Mouse (Mus musculus): ENCODE measurements around the gene Ntmt1. TPM values are rescaled to one million over a fixed set of nuclear protein-coding genes. Genes with fewer than 3 reads are reported as not detected.

Gene Ntmt1
- polyA plus RNA-seq, 1 experiment from 2014 or later, result 121 TPM

DNA sequence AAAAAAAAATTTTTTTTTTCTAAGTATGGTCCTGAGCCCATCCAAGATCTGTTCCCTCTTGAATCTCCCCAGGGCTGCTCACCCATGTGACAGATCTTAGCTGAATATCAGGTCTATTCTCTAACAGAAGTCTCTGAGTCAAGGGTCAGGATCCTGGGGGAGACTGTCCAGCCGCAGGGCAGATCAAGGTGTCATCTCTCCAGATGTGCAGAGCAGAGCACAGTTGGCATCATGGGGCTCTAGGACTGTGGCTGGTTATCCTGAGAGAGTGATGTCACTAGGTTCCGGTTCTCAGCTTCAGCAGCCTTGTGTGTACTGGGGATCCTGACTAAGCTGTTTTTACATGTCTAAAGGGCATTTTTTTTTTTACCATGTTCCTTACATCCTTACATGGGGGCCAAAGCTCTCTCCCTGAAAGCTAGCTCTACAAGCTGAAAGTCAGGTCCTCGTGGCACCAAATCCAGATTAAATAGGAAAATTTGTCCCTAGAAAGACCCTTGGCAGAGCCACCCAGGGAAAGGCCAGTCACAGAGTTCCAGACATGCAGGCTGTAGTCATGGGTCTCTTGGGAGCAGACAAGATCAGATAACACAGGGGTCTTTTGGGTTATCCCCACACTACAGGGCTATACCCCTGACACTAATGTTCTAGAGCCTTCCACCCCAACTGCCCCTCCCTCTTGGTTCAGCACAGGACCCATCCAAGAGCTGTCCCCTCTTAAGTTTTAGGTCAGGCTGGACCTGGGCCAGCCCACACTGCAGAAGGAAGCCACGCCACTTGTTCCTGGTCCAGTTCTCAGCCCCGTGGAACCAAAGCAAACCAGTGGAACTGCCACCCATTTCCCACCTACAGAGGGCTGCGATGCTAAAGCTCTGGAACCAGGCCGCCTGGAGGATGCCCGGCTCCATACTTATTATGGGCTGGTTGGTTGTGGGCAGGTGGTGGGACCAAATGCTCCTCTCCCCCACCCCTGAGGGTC is 25.0 kb upstream of the Ntmt1 start:
- Histone ChIP-seq H3K4me2 (ENCODE audit: low read length) (no peak overlapping the region), H3K9me3 (ENCODE audit: control insufficient read depth, low read length) (no peaks in the 10 kb centered on the region), H3K4me3 (replicated peaks; ENCODE audit: low read length) (no peak overlapping the region), H3K27ac (ENCODE audit: low read length) (no peak overlapping the region), H3K9ac (replicated peaks; ENCODE audit: low read depth, low read length) (peak overlapping the region; percentile 41), H3K27me3 (replicated peaks; ENCODE audit: control insufficient read depth, insufficient read depth, low read length) (no peaks in the 10 kb centered on the region), H3K36me3 (ENCODE audit: control insufficient read depth, insufficient read depth) (no peaks in the 10 kb centered on the region), H3K4me1 (replicated peaks; ENCODE audit: control insufficient read depth, insufficient read depth, low read length) (peaks cover 24% of the 10 kb centered on the region)
- peak; percentile 16 for ATAC-seq
- 76% methylated on average over 8 of the region's 8 CpGs for WGBS

DNA sequence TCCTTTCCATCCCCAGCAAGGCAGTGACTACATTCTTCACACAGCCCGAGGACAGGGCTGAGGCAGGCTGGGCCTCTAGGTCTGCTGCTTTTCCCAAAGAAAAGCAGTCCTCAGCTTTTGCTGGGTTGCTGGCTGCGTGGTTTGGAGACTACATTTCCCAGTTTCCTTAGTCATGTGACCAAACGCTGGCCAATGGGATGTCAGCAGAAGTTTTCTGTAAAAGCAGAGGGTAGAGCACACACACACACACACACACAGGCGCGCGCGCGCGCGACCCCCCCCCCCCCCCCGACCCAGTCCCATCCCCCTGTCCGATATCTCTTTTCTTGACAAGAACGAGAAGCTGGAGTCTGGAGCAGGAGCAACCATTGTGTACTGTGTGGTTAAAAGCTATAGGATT is 24.3 kb upstream of the Ntmt1 start:
- H3K9ac ChIP-seq (replicated peaks; ENCODE audit: low read depth, low read length), result peak overlapping the region; percentile 41

GRCm38 (mm10) chr2:30784078-30784994 is 23.3 kb upstream of the Ntmt1 start:
- WGBS, result 18% methylated on average over 32 of the region's 40 CpGs
- peak; percentile 17; the same call in 1 of the 2 replicates for ATAC-seq

More for the DNA sequence above, 24.3 kb upstream of the Ntmt1 start:
- Histone ChIP-seq H3K4me3 (replicated peaks; ENCODE audit: low read length) (peak overlapping the region; percentile 25; the same call in 1 of the 2 replicates), H3K27me3 (replicated peaks; ENCODE audit: control insufficient read depth, insufficient read depth, low read length) (no peaks in the 10 kb centered on the region), H3K4me2 (ENCODE audit: low read length) (peak overlapping the region; percentile 54), H3K4me1 (replicated peaks; ENCODE audit: control insufficient read depth, insufficient read depth, low read length) (peaks cover 24% of the 10 kb centered on the region), H3K9me3 (ENCODE audit: control insufficient read depth, low read length) (no peaks in the 10 kb centered on the region), H3K27ac (ENCODE audit: low read length) (no peak overlapping the region), H3K36me3 (ENCODE audit: control insufficient read depth, insufficient read depth) (no peaks in the 10 kb centered on the region)
- WGBS, result 0% methylated on average over 12 of the region's 13 CpGs
- ATAC-seq, result peak; percentile 64

DNA sequence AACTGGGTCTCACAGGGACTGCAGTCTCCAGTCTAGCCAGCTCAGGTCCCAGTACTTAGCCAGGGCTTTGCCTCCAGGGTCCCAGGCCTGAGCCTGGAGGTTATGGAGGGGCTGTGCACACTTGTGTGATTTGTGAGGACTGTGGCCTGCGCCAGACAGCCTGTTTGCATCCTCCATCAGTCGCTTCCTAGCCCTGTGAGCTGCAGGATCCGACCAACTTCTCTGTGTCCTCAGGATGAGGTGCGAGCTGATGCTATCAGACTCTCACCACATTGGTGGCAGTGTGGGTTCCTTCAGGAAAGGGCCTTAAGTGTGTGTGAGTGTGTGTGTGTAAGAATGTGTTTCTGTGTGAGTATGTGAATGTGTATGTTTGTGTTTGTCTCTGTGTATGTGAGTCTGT is 20.2 kb upstream of the Ntmt1 start:
- no peaks in the 10 kb centered on the region for H3K9me3 ChIP-seq (ENCODE audit: control insufficient read depth, low read length)

More at GRCm38 (mm10) chr2:30784078-30784994, 23.3 kb upstream of the Ntmt1 start:
- Histone ChIP-seq H3K4me3 (replicated peaks; ENCODE audit: low read length) (peak overlapping the region; percentile 14; the same call in 1 of the 2 replicates), H3K4me1 (replicated peaks; ENCODE audit: control insufficient read depth, insufficient read depth, low read length) (peaks cover 24% of the 10 kb centered on the region), H3K9ac (replicated peaks; ENCODE audit: low read depth, low read length) (peak overlapping the region; percentile 53), H3K27me3 (replicated peaks; ENCODE audit: control insufficient read depth, insufficient read depth, low read length) (no peaks in the 10 kb centered on the region), H3K9me3 (ENCODE audit: control insufficient read depth, low read length) (no peaks in the 10 kb centered on the region), H3K4me2 (ENCODE audit: low read length) (peak overlapping the region; percentile 40), H3K36me3 (ENCODE audit: control insufficient read depth, insufficient read depth) (no peaks in the 10 kb centered on the region), H3K27ac (ENCODE audit: low read length) (no peak overlapping the region; the same call in 1 of the 2 replicates)

DNA sequence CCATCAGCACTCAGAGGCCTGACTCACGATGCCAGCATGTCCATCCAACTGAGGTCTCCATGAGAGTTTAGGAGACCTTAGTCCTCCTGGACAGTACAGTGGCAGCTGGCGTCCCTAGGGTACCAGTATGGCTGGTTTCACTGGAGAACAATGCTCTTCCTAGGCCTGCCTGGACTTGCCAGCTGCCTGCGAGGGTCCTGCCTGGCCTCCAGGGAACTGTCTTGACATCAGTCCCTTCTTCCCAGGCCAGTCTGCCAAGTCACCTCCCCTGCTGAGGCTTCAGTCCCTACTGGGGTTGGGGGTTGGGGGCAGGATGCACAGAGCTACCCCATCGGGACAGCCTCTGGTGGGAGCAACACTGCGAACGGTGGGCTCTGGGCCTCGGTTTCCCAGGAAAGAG is 15.6 kb upstream of the Ntmt1 start:
- H3K4me2 ChIP-seq (ENCODE audit: low read length), result no peak overlapping the region
- ATAC-seq, result no peak
- no peak overlapping the region for H3K4me3 ChIP-seq (replicated peaks; ENCODE audit: low read length)
- no peaks in the 10 kb centered on the region for H3K9me3 ChIP-seq (ENCODE audit: control insufficient read depth, low read length)
- no peaks in the 10 kb centered on the region for H3K27me3 ChIP-seq (replicated peaks; ENCODE audit: control insufficient read depth, insufficient read depth, low read length)
- H3K9ac ChIP-seq (replicated peaks; ENCODE audit: low read depth, low read length), result no peak overlapping the region
- H3K4me1 ChIP-seq (replicated peaks; ENCODE audit: control insufficient read depth, insufficient read depth, low read length), result peaks cover 29% of the 10 kb centered on the region
- no peaks in the 10 kb centered on the region for H3K36me3 ChIP-seq (ENCODE audit: control insufficient read depth, insufficient read depth)
- 88% methylated on average over 7 of the region's 7 CpGs for WGBS
- H3K27ac ChIP-seq (ENCODE audit: low read length), result no peak overlapping the region

More for the DNA sequence above, 20.2 kb upstream of the Ntmt1 start:
- H3K4me2 ChIP-seq (ENCODE audit: low read length), result no peak overlapping the region
- no peak overlapping the region for H3K4me3 ChIP-seq (replicated peaks; ENCODE audit: low read length)
- peak overlapping the region; percentile 41; the same call in 1 of the 2 replicates for H3K27ac ChIP-seq (ENCODE audit: low read length)
- no peak for ATAC-seq
- H3K27me3 ChIP-seq (replicated peaks; ENCODE audit: control insufficient read depth, insufficient read depth, low read length), result no peaks in the 10 kb centered on the region
- H3K36me3 ChIP-seq (ENCODE audit: control insufficient read depth, insufficient read depth), result no peaks in the 10 kb centered on the region
- WGBS, result 69% methylated on average over 4 of the region's 4 CpGs
- peaks cover 24% of the 10 kb centered on the region for H3K4me1 ChIP-seq (replicated peaks; ENCODE audit: control insufficient read depth, insufficient read depth, low read length)
- peak overlapping the region; percentile 43 for H3K9ac ChIP-seq (replicated peaks; ENCODE audit: low read depth, low read length)

GRCm38 (mm10) chr2:30794179-30795108 is 13.2 kb upstream of the Ntmt1 start:
- Histone ChIP-seq H3K36me3 (ENCODE audit: control insufficient read depth, insufficient read depth) (no peaks in the 10 kb centered on the region), H3K4me1 (replicated peaks; ENCODE audit: control insufficient read depth, insufficient read depth, low read length) (peaks cover 28% of the 10 kb centered on the region), H3K9ac (replicated peaks; ENCODE audit: low read depth, low read length) (peak overlapping the region; percentile 61), H3K4me2 (ENCODE audit: low read length) (peak overlapping the region; percentile 58), H3K27me3 (replicated peaks; ENCODE audit: control insufficient read depth, insufficient read depth, low read length) (no peaks in the 10 kb centered on the region), H3K27ac (ENCODE audit: low read length) (peak overlapping the region; percentile 79), H3K9me3 (ENCODE audit: control insufficient read depth, low read length) (no peaks in the 10 kb centered on the region), H3K4me3 (replicated peaks; ENCODE audit: low read length) (peak overlapping the region; percentile 43)
- WGBS, result 4% methylated on average over 48 of the region's 48 CpGs
- peak; percentile 68 for ATAC-seq

DNA sequence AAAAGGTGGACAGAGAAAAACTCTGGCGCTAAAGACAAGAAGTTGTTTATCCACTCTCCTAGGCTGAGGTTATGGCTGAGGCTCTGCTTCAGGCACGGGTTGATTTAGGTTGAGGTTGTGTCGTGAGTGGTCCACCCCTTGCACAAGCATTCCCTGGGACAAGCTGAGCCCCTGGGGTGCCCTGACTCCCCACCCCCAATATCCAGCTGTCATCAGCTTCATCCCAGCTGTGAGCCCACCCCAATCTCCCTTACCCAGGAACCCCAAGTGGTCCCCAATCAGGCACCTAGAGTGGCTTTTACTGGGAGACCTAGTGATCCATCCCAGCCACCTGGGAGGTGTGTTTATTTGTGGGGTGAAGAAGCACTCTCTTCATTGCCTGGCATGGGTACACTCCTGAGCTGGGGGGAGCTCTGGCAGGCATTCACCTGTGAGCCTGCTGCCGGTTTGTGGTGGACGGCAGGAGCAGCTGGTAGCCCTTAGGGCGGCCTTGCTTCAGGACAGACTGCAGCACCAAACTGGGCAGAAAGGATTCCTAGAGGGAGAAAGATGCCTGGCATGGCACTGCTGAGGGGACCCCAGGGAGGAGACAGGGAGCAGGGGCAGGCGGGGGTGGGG is 12.2 kb upstream of the Ntmt1 start:
- Histone ChIP-seq H3K4me1 (replicated peaks; ENCODE audit: control insufficient read depth, insufficient read depth, low read length) (peaks cover 28% of the 10 kb centered on the region), H3K4me3 (replicated peaks; ENCODE audit: low read length) (no peak overlapping the region), H3K9me3 (ENCODE audit: control insufficient read depth, low read length) (no peaks in the 10 kb centered on the region), H3K4me2 (ENCODE audit: low read length) (no peak overlapping the region), H3K27me3 (replicated peaks; ENCODE audit: control insufficient read depth, insufficient read depth, low read length) (no peaks in the 10 kb centered on the region), H3K27ac (ENCODE audit: low read length) (no peak overlapping the region; the same call in 1 of the 2 replicates), H3K36me3 (ENCODE audit: control insufficient read depth, insufficient read depth) (no peaks in the 10 kb centered on the region), H3K9ac (replicated peaks; ENCODE audit: low read depth, low read length) (no peak overlapping the region)
- ATAC-seq, result no peak
- WGBS, result 65% methylated on average over 7 of the region's 7 CpGs

DNA sequence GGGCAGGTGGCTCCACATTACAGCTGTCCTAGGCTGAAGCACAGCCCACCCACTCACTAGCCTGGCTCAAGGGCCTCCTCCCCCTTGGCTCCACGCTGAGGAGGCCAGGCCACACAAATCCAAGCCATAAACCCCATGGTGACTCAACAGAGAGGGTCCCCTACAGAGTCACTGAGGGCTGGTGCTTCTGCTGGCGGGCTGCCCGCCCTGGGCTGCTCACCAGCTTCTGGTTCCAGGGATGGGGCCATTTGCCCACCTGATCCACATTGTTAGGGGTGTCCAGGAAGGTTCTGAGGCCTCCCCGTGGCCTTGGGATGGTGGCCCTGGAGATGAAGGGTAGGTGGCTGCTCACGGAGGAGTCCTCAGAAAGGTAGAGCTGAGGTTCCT is 11.7 kb upstream of the Ntmt1 start:
- Histone ChIP-seq H3K27me3 (replicated peaks; ENCODE audit: control insufficient read depth, insufficient read depth, low read length) (no peaks in the 10 kb centered on the region), H3K4me3 (replicated peaks; ENCODE audit: low read length) (no peak overlapping the region), H3K9ac (replicated peaks; ENCODE audit: low read depth, low read length) (peak overlapping the region; percentile 38; the same call in 1 of the 2 replicates), H3K9me3 (ENCODE audit: control insufficient read depth, low read length) (no peaks in the 10 kb centered on the region), H3K36me3 (ENCODE audit: control insufficient read depth, insufficient read depth) (no peaks in the 10 kb centered on the region), H3K4me1 (replicated peaks; ENCODE audit: control insufficient read depth, insufficient read depth, low read length) (peaks cover 29% of the 10 kb centered on the region), H3K4me2 (ENCODE audit: low read length) (peak overlapping the region; percentile 50; the same call in 1 of the 2 replicates), H3K27ac (ENCODE audit: low read length) (peak overlapping the region; percentile 61)
- 50% methylated on average over 5 of the region's 5 CpGs for WGBS
- ATAC-seq, result no peak

Measured in forebrain, embryonic 16.5 days (tissue).